Mouse (Mus musculus) left cerebral cortex, adult 9 months (tissue): ENCODE measurements at regions not wholly inside any gene's neighbourhood (a gene's known extent, or its start where the extent isn't known, plus 50 kb on each side); places are given as distances from the start of the nearest gene placed in this dataset.
"Not testable (repeated sequence)": the region's sequence is repeated elsewhere in the genome, so short reads cannot be mapped to it uniquely, and the experiment has no call there.

Experiments
- DNase-seq, 2 experiments: peaks; one replicate each; pipeline ENCODE4 v3.0.0; 2022; ENCODE audit warnings: low spot score in 2 of 2

DNA sequence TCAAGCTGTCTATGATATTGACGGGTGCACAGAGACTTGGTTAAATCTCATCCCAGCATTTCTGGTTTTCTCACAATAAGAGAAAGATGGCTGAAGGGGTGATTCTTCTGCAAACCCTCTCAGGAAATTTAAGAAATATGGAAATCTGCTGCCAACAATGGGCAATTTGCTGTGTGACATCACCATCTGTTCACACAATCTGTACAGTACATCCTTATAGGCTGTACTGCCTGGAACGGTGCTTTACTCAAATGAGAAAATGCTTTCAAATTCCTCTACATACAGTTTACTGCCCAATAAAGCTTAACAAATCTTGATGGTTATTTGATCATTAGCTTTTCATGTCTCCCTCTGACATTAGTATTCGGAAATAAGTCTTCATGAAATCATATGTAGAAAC, 172.4 kb upstream of the Hsf2 start:
- DNase-seq: no peak

DNA sequence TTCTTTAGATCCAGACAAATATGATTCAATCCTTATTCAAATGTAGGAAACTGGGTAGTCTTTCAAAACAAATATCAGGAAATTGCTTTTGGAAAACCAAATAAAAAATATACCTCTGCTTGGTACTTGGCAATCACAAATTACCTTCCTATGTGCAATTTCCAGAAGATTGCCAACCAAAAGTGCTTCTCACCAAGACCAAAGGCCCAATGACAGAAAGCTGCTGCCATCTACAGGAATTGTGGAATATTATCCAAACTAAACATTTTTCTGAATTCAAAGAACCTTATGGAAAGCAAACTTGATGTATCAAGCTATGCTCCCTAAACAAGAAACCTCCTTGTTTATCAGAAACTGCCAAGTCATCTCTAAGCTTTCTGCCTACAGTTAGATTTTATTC, 169.1 kb upstream of the Hsf2 start:
- no peak for DNase-seq

DNA sequence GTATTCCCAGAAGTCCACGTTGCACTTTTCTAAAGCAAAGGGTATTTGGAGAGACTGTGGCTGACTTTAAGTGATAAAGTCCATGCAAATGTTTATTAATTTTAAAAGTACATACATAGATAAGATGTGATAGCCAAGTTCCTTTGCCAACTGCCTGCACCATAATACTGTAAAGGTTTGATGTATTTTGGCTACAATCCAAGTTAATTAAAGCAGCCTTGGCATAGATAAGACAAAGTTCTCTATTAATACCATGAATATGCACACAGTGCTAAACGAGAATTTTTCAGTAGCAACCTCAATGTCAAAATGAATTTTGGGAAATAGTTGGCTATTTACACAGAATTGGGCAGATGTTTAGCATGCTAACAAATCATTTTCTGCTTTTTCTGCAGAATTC, 167.0 kb upstream of the Hsf2 start:
- no peak for DNase-seq

DNA sequence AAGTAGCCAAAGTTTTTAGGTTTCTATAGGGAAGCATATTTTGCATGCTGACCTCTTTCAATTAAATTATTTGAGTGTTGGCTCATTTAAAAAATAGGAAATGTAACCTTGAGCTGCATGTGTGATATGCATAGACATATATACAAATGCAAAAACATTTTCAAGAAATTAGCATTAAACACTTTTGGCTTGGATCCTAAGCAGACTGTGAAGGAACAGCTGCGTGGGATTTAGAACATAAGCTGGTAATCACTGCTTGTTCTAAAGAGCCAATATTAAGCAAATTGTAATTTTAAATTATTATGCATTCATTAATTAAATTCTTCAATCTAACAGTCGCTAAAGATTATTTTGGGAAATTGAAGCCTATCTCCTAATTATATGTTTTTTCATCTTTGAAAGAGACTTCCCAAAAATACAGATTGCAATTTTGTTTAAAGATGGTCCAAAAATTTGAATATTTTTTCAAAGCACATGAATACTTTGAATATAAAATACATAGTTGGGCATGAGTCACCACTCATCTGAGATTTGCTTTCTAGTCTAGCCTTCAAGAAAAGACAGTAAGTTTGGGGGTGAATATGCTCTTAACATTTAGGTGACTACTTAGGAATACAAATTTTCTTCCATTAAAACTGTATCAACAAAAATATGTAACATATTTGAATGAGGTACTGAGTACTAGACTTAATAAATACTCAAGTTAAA, 163.3 kb upstream of the Hsf2 start:
- DNase-seq: no peak

DNA sequence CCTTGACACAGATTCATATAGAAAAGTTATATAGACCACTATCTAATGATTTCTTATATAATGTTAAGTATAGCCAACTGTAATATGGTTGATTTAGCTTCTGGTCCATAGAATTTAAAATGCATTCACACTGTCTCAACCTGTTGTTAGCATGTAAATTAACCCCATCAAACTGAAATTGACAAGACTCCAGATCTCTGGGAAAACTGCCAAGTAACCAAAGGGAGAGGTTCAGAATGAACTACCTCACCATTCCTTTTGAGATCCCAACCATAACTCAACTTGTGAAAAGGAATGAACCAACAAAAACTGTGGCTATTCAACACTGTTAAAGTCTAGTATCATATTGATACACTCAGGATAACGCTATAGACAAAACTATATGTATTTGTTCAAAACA, 162.0 kb upstream of the Hsf2 start:
- DNase-seq: no peak

DNA sequence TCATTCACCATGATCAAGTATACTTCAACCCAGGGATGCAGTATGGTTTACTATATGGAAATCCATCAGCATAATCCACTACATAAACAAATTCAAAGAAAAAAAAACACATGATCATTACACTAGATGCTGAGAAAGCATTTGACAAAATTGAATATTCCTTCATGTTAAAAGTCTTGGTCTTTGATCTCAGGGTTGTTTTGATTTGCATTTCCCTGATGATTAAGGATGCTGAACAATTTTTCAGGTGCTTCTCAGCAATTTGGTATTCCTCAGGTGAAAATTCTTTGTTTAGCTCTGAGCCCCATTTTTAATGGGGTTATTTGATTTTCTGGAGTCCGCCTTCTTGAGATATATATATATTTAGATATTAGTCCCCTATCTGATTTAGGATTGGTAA, 123.4 kb upstream of the Hsf2 start:
- DNase-seq: not testable (repeated sequence)
